Mouse (Mus musculus): ENCODE data around the gene Cep112. TPM values are rescaled to one million over a fixed set of nuclear protein-coding genes. Genes with fewer than 3 reads are reported as not detected.

Gene Cep112
- polyA plus RNA-seq, 1 experiment from 2014 or later: 14.0 TPM

GRCm38 (mm10) chr11:108553881-108554280 lies 128.9 kb downstream of the Cep112 start:
- H3K36me3 ChIP-seq: no peaks in the 10 kb centered on the region
- H3K27me3 ChIP-seq (replicated peaks): no peaks in the 10 kb centered on the region
- no peak for ATAC-seq (ENCODE audit: insufficient read depth, low FRiP score, low read depth)
- 84% methylated on average over 1 of the region's 1 CpGs for WGBS
- H3K27ac ChIP-seq: no peak overlapping the region
- no peak overlapping the region for H3K4me3 ChIP-seq (replicated peaks)
- no peaks in the 10 kb centered on the region for H3K9me3 ChIP-seq
- no peak overlapping the region for H3K9ac ChIP-seq
- H3K4me2 ChIP-seq: no peak overlapping the region
- no peaks in the 10 kb centered on the region for H3K4me1 ChIP-seq

GRCm38 (mm10) chr11:108558544-108558943 lies 133.6 kb downstream of the Cep112 start:
- Histone ChIP-seq H3K4me3 (replicated peaks) (no peak overlapping the region), H3K9me3 (no peaks in the 10 kb centered on the region), H3K27me3 (replicated peaks) (no peaks in the 10 kb centered on the region), H3K4me2 (no peak overlapping the region), H3K9ac (no peak overlapping the region), H3K4me1 (no peaks in the 10 kb centered on the region), H3K27ac (no peak overlapping the region), H3K36me3 (no peaks in the 10 kb centered on the region)
- no peak for ATAC-seq (ENCODE audit: insufficient read depth, low FRiP score, low read depth)
- 83% methylated on average over 4 of the region's 4 CpGs for WGBS

GRCm38 (mm10) chr11:108559506-108559905 lies 134.5 kb downstream of the Cep112 start:
- no peak overlapping the region for H3K27ac ChIP-seq
- H3K9me3 ChIP-seq: no peaks in the 10 kb centered on the region
- H3K36me3 ChIP-seq: no peaks in the 10 kb centered on the region
- H3K27me3 ChIP-seq (replicated peaks): no peaks in the 10 kb centered on the region
- no peak overlapping the region for H3K4me3 ChIP-seq (replicated peaks)
- no peaks in the 10 kb centered on the region for H3K4me1 ChIP-seq
- no peak overlapping the region for H3K4me2 ChIP-seq
- no peak overlapping the region for H3K9ac ChIP-seq
- ATAC-seq (ENCODE audit: insufficient read depth, low FRiP score, low read depth): no peak

- Histone ChIP-seq H3K4me2 (no peak overlapping the region), H3K4me1 (no peaks in the 10 kb centered on the region), H3K27ac (no peak overlapping the region), H3K9ac (no peak overlapping the region), H3K9me3 (no peaks in the 10 kb centered on the region), H3K27me3 (replicated peaks) (no peaks in the 10 kb centered on the region), H3K36me3 (no peaks in the 10 kb centered on the region), H3K4me3 (replicated peaks) (no peak overlapping the region)
- no peak for ATAC-seq (ENCODE audit: insufficient read depth, low FRiP score, low read depth)
- 54% methylated on average over 5 of the region's 5 CpGs for WGBS
Measured at GRCm38 (mm10) chr11:108562076-108562475, 137.1 kb downstream of the Cep112 start.

- no peak for ATAC-seq (ENCODE audit: insufficient read depth, low FRiP score, low read depth)
- no peaks in the 10 kb centered on the region for H3K27me3 ChIP-seq (replicated peaks)
- no peaks in the 10 kb centered on the region for H3K9me3 ChIP-seq
- no peak overlapping the region for H3K4me3 ChIP-seq (replicated peaks)
- no peak overlapping the region for H3K27ac ChIP-seq
- no peak overlapping the region for H3K9ac ChIP-seq
- WGBS: 34% methylated on average over 7 of the region's 7 CpGs
- no peaks in the 10 kb centered on the region for H3K4me1 ChIP-seq
- H3K36me3 ChIP-seq: no peaks in the 10 kb centered on the region
- no peak overlapping the region for H3K4me2 ChIP-seq
Measured at GRCm38 (mm10) chr11:108586551-108587184, 161.7 kb downstream of the Cep112 start.

- H3K36me3 ChIP-seq: no peaks in the 10 kb centered on the region
- H3K4me2 ChIP-seq: no peak overlapping the region
- no peaks in the 10 kb centered on the region for H3K27me3 ChIP-seq (replicated peaks)
- H3K27ac ChIP-seq: no peak overlapping the region
- H3K4me1 ChIP-seq: no peaks in the 10 kb centered on the region
- no peaks in the 10 kb centered on the region for H3K9me3 ChIP-seq
- ATAC-seq (ENCODE audit: insufficient read depth, low FRiP score, low read depth): no peak
- H3K4me3 ChIP-seq (replicated peaks): no peak overlapping the region
- no peak overlapping the region for H3K9ac ChIP-seq
- WGBS: 61% methylated on average over 5 of the region's 5 CpGs
Measured at GRCm38 (mm10) chr11:108593207-108593958, 168.4 kb downstream of the Cep112 start.

- no peak overlapping the region for H3K27ac ChIP-seq
- no peaks in the 10 kb centered on the region for H3K9me3 ChIP-seq
- H3K4me3 ChIP-seq (replicated peaks): no peak overlapping the region
- no peak overlapping the region for H3K9ac ChIP-seq
- WGBS: 45% methylated on average over 2 of the region's 2 CpGs
- no peaks in the 10 kb centered on the region for H3K4me1 ChIP-seq
- no peak overlapping the region for H3K4me2 ChIP-seq
- H3K36me3 ChIP-seq: no peaks in the 10 kb centered on the region
- no peaks in the 10 kb centered on the region for H3K27me3 ChIP-seq (replicated peaks)
- no peak for ATAC-seq (ENCODE audit: insufficient read depth, low FRiP score, low read depth)
Measured at GRCm38 (mm10) chr11:108593959-108594579, 169.1 kb downstream of the Cep112 start.

- no peak for ATAC-seq (ENCODE audit: insufficient read depth, low FRiP score, low read depth)
- no peaks in the 10 kb centered on the region for H3K36me3 ChIP-seq
- no peaks in the 10 kb centered on the region for H3K4me1 ChIP-seq
- no peaks in the 10 kb centered on the region for H3K27me3 ChIP-seq (replicated peaks)
- H3K9me3 ChIP-seq: no peaks in the 10 kb centered on the region
- no peak overlapping the region for H3K4me2 ChIP-seq
- H3K27ac ChIP-seq: no peak overlapping the region
- H3K9ac ChIP-seq: no peak overlapping the region
- WGBS: 49% methylated on average over 3 of the region's 3 CpGs
- H3K4me3 ChIP-seq (replicated peaks): no peak overlapping the region
Measured at GRCm38 (mm10) chr11:108605301-108605700, 180.3 kb downstream of the Cep112 start.

- no peak overlapping the region for H3K27ac ChIP-seq
- no peaks in the 10 kb centered on the region for H3K27me3 ChIP-seq (replicated peaks)
- WGBS: 93% methylated on average over 11 of the region's 11 CpGs
- H3K4me2 ChIP-seq: no peak overlapping the region
- ATAC-seq (ENCODE audit: insufficient read depth, low FRiP score, low read depth): no peak
- H3K4me1 ChIP-seq: no peaks in the 10 kb centered on the region
- H3K36me3 ChIP-seq: no peaks in the 10 kb centered on the region
- H3K9ac ChIP-seq: no peak overlapping the region
- no peaks in the 10 kb centered on the region for H3K9me3 ChIP-seq
- no peak overlapping the region for H3K4me3 ChIP-seq (replicated peaks)
Measured at GRCm38 (mm10) chr11:108606036-108606435, 181.0 kb downstream of the Cep112 start.

- no peak for ATAC-seq (ENCODE audit: insufficient read depth, low FRiP score, low read depth)
- H3K4me1 ChIP-seq: no peaks in the 10 kb centered on the region
- H3K27me3 ChIP-seq (replicated peaks): no peaks in the 10 kb centered on the region
- no peaks in the 10 kb centered on the region for H3K9me3 ChIP-seq
- no peak overlapping the region for H3K9ac ChIP-seq
- no peaks in the 10 kb centered on the region for H3K36me3 ChIP-seq
- H3K27ac ChIP-seq: no peak overlapping the region
- no peak overlapping the region for H3K4me2 ChIP-seq
- H3K4me3 ChIP-seq (replicated peaks): no peak overlapping the region
Measured at GRCm38 (mm10) chr11:108606836-108607235, 181.8 kb downstream of the Cep112 start.

GRCm38 (mm10) chr11:108620628-108621433 lies 195.8 kb downstream of the Cep112 start:
- Histone ChIP-seq H3K9me3 (no peaks in the 10 kb centered on the region), H3K36me3 (no peaks in the 10 kb centered on the region), H3K27me3 (replicated peaks) (no peaks in the 10 kb centered on the region), H3K4me3 (replicated peaks) (no peak overlapping the region), H3K4me1 (no peaks in the 10 kb centered on the region), H3K9ac (no peak overlapping the region), H3K27ac (no peak overlapping the region), H3K4me2 (no peak overlapping the region)
- no peak for ATAC-seq (ENCODE audit: insufficient read depth, low FRiP score, low read depth)
- WGBS: 76% methylated on average over 7 of the region's 7 CpGs

- ATAC-seq (ENCODE audit: insufficient read depth, low FRiP score, low read depth): no peak
- no peak overlapping the region for H3K4me3 ChIP-seq (replicated peaks)
- no peaks in the 10 kb centered on the region for H3K36me3 ChIP-seq
- no peaks in the 10 kb centered on the region for H3K27me3 ChIP-seq (replicated peaks)
- H3K4me1 ChIP-seq: no peaks in the 10 kb centered on the region
- 85% methylated on average over 9 of the region's 9 CpGs for WGBS
- no peak overlapping the region for H3K9ac ChIP-seq
- no peak overlapping the region for H3K4me2 ChIP-seq
- H3K9me3 ChIP-seq: no peaks in the 10 kb centered on the region
- no peak overlapping the region for H3K27ac ChIP-seq
Measured at GRCm38 (mm10) chr11:108621434-108621901, 196.5 kb downstream of the Cep112 start.
